8 mouse cellular contexts compared by ENCODE assay signal in the genomic region with DNA sequence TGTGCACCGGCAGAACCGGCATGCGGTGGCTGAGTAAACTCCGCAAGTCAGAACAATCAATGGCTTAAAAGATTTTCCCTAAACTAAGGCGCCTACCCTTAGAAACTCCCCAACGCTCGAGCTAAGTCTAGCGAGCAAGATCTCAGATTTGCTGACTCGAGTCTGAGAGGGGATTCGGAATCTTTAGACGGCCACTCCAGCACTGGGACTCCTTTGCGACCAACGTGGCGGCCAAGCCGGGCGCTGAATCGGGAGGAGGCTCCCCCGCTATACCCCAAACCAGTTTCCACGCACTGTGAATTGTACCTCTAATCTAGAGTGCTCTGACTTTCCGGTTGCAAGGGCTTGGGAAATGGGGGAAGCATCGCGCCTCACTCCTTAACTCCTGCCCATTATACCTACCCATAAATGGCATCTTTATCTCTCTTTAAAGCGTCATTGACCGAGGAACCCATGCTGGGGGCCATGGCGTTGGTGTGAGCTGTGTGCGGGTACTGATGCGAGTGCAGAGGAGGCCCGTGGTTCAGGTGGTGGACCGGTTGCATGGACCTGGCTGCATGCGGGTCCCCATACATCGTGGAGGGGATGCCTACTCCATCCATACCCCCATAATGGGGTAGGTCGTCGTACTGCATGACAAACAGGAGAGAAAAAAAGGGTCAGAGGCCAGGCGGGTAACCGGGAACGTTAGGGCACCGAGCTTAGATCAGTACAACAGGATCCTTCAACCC. TPM values are rescaled to one million over a fixed set of nuclear protein-coding genes. Genes with fewer than 3 reads are reported as not detected.
DNase-seq lines count a peak whose midpoint lies in the region; ATAC-seq and TF ChIP-seq lines count a peak whose summit lies in the region.

No protein-coding gene starts in this region.

- no peaks in the 10 kb centered on the region for H3K27me3 ChIP-seq in kidney, adult 2 months (replicated peaks; ENCODE audit: control insufficient read depth, insufficient read depth, low read length)
- H3K27me3 ChIP-seq in heart, embryonic 12.5 days (replicated peaks) = no peaks in the 10 kb centered on the region
- H3K27me3 ChIP-seq in limb, embryonic 12.5 days = peaks cover 68% of the 10 kb centered on the region
- no peaks in the 10 kb centered on the region for H3K27me3 ChIP-seq in neural tube, embryonic 14.5 days (ENCODE audit: control insufficient read depth, insufficient read depth, low read length)

- H3K4me2 ChIP-seq in heart, embryonic 12.5 days = peak overlapping the region; percentile 100
- H3K4me2 ChIP-seq in limb, embryonic 12.5 days = peak overlapping the region; percentile 82
- H3K4me2 ChIP-seq in neural tube, embryonic 14.5 days (ENCODE audit: low read depth, low read length) = peak overlapping the region; percentile 96

- H3K4me1 ChIP-seq in kidney, adult 2 months (ENCODE audit: control insufficient read depth, insufficient read depth, low read length) = no peaks in the 10 kb centered on the region
- H3K4me1 ChIP-seq in brown adipose tissue, adult 24 weeks (ENCODE audit: control insufficient read depth, insufficient read depth, insufficient read length, low read length) = peaks cover 4% of the 10 kb centered on the region; the same call in 1 of the 2 replicates
- H3K4me1 ChIP-seq in heart, embryonic 12.5 days (replicated peaks) = peaks cover 23% of the 10 kb centered on the region
- H3K4me1 ChIP-seq in limb, embryonic 12.5 days (replicated peaks) = peaks cover 32% of the 10 kb centered on the region
- H3K4me1 ChIP-seq in neural tube, embryonic 14.5 days (ENCODE audit: control insufficient read depth, insufficient read depth, low read length) = peaks cover 13% of the 10 kb centered on the region; the same call in 1 of the 2 replicates

- WGBS in kidney, adult 2 months = 37% methylated on average over 37 of the region's 37 CpGs
- WGBS in heart, embryonic 12.5 days = under 1% methylated on average over 37 of the region's 37 CpGs
- 1% methylated on average over 37 of the region's 37 CpGs for WGBS in limb, embryonic 12.5 days
- 1% methylated on average over 37 of the region's 37 CpGs for WGBS in neural tube, embryonic 14.5 days

- no peaks in the 10 kb centered on the region for H3K9me3 ChIP-seq in heart, embryonic 12.5 days (replicated peaks)
- no peaks in the 10 kb centered on the region for H3K9me3 ChIP-seq in limb, embryonic 12.5 days
- no peaks in the 10 kb centered on the region for H3K9me3 ChIP-seq in neural tube, embryonic 14.5 days (ENCODE audit: control insufficient read depth, low read length)

- TF ChIP-seq POLR2A in kidney, adult 2 months (IDR thresholded peaks at IDR 0.05; ENCODE audit: low read depth, low read length) = no peak

- no peak for ATAC-seq in heart, embryonic 12.5 days (ENCODE audit: insufficient number of reproducible peaks, low FRiP score)
- no peak for ATAC-seq in limb, embryonic 12.5 days (ENCODE audit: insufficient number of reproducible peaks, insufficient read depth, low FRiP score, low TSS enrichment, low read depth)
- ATAC-seq in neural tube, embryonic 14.5 days (ENCODE audit: low read depth) = no peak

- no peak for TF ChIP-seq CTCF in kidney, adult 2 months (conservative IDR thresholded peaks at IDR 0.05; ENCODE audit: insufficient read depth, insufficient read length, low read depth, low read length)

- DNase-seq in kidney, adult 2 months = no peak
- DNase-seq in kidney, adult 9 months = no peak
- no peak for DNase-seq in layer of hippocampus, postnatal 10 days (ENCODE audit: low spot score in 2 of 2)
- no peak for DNase-seq in spleen, postnatal 14 days (ENCODE audit: low spot score in 2 of 2)

- no peaks in the 10 kb centered on the region for H3K36me3 ChIP-seq in kidney, adult 2 months (ENCODE audit: control insufficient read depth, insufficient read depth, low read length)
- H3K36me3 ChIP-seq in heart, embryonic 12.5 days = peaks cover 41% of the 10 kb centered on the region
- no peaks in the 10 kb centered on the region for H3K36me3 ChIP-seq in limb, embryonic 12.5 days
- H3K36me3 ChIP-seq in neural tube, embryonic 14.5 days (ENCODE audit: control insufficient read depth, insufficient read depth, low read length) = peaks cover 9% of the 10 kb centered on the region; the same call in 1 of the 2 replicates

- H3K4me3 ChIP-seq in kidney, adult 2 months (ENCODE audit: insufficient read depth, low read depth, low read length) = peak overlapping the region; percentile 13
- H3K4me3 ChIP-seq in brown adipose tissue, adult 24 weeks (ENCODE audit: insufficient read depth, low read depth, low read length) = peak overlapping the region; percentile 56
- H3K4me3 ChIP-seq in heart, embryonic 12.5 days = peak overlapping the region; percentile 68
- peak overlapping the region; percentile 57 for H3K4me3 ChIP-seq in limb, embryonic 12.5 days (replicated peaks)
- peak overlapping the region; percentile 75 for H3K4me3 ChIP-seq in neural tube, embryonic 14.5 days (ENCODE audit: low read depth, low read length)

- no peak overlapping the region for H3K27ac ChIP-seq in kidney, adult 2 months (ENCODE audit: insufficient read depth, low read depth, low read length)
- peak overlapping the region; percentile 61 for H3K27ac ChIP-seq in brown adipose tissue, adult 24 weeks (replicated peaks; ENCODE audit: low read depth, low read length)
- peak overlapping the region; percentile 93 for H3K27ac ChIP-seq in heart, embryonic 12.5 days (ENCODE audit: poor library complexity, severe bottlenecking)
- H3K27ac ChIP-seq in limb, embryonic 12.5 days = peak overlapping the region; percentile 56
- H3K27ac ChIP-seq in neural tube, embryonic 14.5 days (ENCODE audit: low read depth, low read length) = peak overlapping the region; percentile 100

- H3K9ac ChIP-seq in heart, embryonic 12.5 days = peak overlapping the region; percentile 100
- peak overlapping the region; percentile 66 for H3K9ac ChIP-seq in limb, embryonic 12.5 days (replicated peaks)
- peak overlapping the region; percentile 99 for H3K9ac ChIP-seq in neural tube, embryonic 14.5 days (replicated peaks; ENCODE audit: low read depth, low read length)

RNA-seq across cellular contexts. Expression of a gene that starts 2.9 kb away (rescaled TPM):
- polyA plus RNA-seq in kidney, adult 2 months (2012; rRNA removed) = 6.2 TPM in 2 replicates
- 3.8 and 5.1 TPM in 2 replicates for polyA plus RNA-seq in brown adipose tissue, adult 24 weeks (2012; ENCODE audit: insufficient read depth, insufficient read length, missing spikeins)
- 75.9 and 81.4 TPM in 2 replicates for polyA plus RNA-seq in heart, embryonic 12.5 days (2016; fragmentation: Nextera tagmentation; extraction: Ambion mirVana)
- polyA plus RNA-seq in limb, embryonic 12.5 days (2016; fragmentation: Nextera tagmentation; extraction: Ambion mirVana) = 32.4 and 35.1 TPM in 2 replicates
- 170 and 186 TPM in 2 replicates for polyA plus RNA-seq in neural tube, embryonic 14.5 days (2014; fragmentation: Nextera tagmentation; extraction: Ambion mirVana)
- 1 to 10 TPM; 1.8 to 2.2 TPM for total RNA-seq in layer of hippocampus, postnatal 10 days (2021)

Comparison
In these comparisons a context has a peak if more than half of its experiments do, and no peak if none do; other contexts are left out.
1. H3K4me3 ChIP-seq: peak in every context shown above with its lines; median percentile 75 in neural tube, embryonic 14.5 days; 68 in heart, embryonic 12.5 days; 57 in limb, embryonic 12.5 days; 56 in brown adipose tissue, adult 24 weeks; 13 in kidney, adult 2 months.